Mouse (Mus musculus): ENCODE results near the gene Rabep2. TPM values are rescaled to one million over a fixed set of nuclear protein-coding genes. Genes with fewer than 3 reads are reported as not detected.
A peak's percentile ranks its signal among the peaks of the same experiment; 100 is the strongest.

The Rabep2 gene
- total and polyA plus RNA-seq, 3 experiments = 33.7 to 38.5 (median 35.7) TPM

- Histone ChIP-seq H3K27ac (ENCODE audit: insufficient read depth, low read depth) (peak overlapping the region; percentile 100), H3K79me2 (replicated peaks; ENCODE audit: control insufficient read depth, extremely low read depth, insufficient read depth, poor library complexity, severe bottlenecking) (peaks cover 23% of the 10 kb centered on the region), H3K4me1 (ENCODE audit: control insufficient read depth in 1 of 2, insufficient read depth in 2 of 2) (peaks cover 38 to 56% of the 10 kb centered on the region in 2 experiments), H3K9ac (ENCODE audit: insufficient read depth, low read depth) (peak overlapping the region; percentile 23; the same call in 1 of the 2 replicates), H3K4me2 (ENCODE audit: insufficient read depth, low read depth, poor library complexity, severe bottlenecking) (peak overlapping the region; percentile 35), H3K36me3 (replicated peaks in 1 of 2; ENCODE audit: control insufficient read depth in 1 of 2, insufficient read depth in 1 of 2, low read length in 1 of 2) (peaks cover 10 to 19% of the 10 kb centered on the region in 2 experiments), H3K9me3 (replicated peaks; ENCODE audit: low read length) (peaks cover 9% of the 10 kb centered on the region), H3K4me3 (replicated peaks in 1 of 3; ENCODE audit: low read depth in 2 of 3, low read length in 2 of 3, poor library complexity in 1 of 3) (peak overlapping the region in 1 of 3 experiments; percentile 6), H3K27me3 (replicated peaks) (no peaks in the 10 kb centered on the region)
- dilution Hi-C loops (cut with MboI; ENCODE audit: extremely low pct_ligation_motif_present, extremely low pct_unique_long_range_greater_than_20kb, low sequenced_read_pairs) (no loop called here), in situ Hi-C loops (cut with MboI; ENCODE audit: low pct_ligation_motif_present, low pct_unique_long_range_greater_than_20kb, low sequenced_read_pairs) (no loop called here)
- peak; percentile 65 for DNase-seq (ENCODE audit: extremely low read depth)
- TF ChIP-seq NRF1 (IDR thresholded peaks at IDR 0.05; ENCODE audit: low read depth, low read length) = no peak
- TF ChIP-seq ETS1 (conservative IDR thresholded peaks at IDR 0.05; ENCODE audit: low read depth, low read length) = no peak
- TF ChIP-seq MAFK (IDR thresholded peaks at IDR 0.05; ENCODE audit: insufficient replicate concordance, low read length) = no peak
- TF ChIP-seq USF2 (conservative IDR thresholded peaks at IDR 0.05; ENCODE audit: low read depth, low read length) = no peak
- TF ChIP-seq JUND (conservative IDR thresholded peaks at IDR 0.05; ENCODE audit: low read depth, low read length) = no peak
- peak; percentile 2; the same call in 1 of the 2 replicates for TF ChIP-seq SMC3 (IDR thresholded peaks at IDR 0.05; ENCODE audit: low read depth, low read length)
- TF ChIP-seq ELF1 (IDR thresholded peaks at IDR 0.05; ENCODE audit: low read depth, low read length) = peak; percentile 6; the same call in 1 of the 2 replicates
- TF ChIP-seq JUN (IDR thresholded peaks at IDR 0.05; ENCODE audit: insufficient read depth, low read depth, low read length) = no peak
- no peak for TF ChIP-seq ZNF384 (IDR thresholded peaks at IDR 0.05; ENCODE audit: low read depth, low read length)
- no peak for TF ChIP-seq GABPA (IDR thresholded peaks at IDR 0.05; ENCODE audit: insufficient replicate concordance, low read depth, low read length)
- TF ChIP-seq E2F4 (IDR thresholded peaks at IDR 0.05; ENCODE audit: insufficient replicate concordance, low read depth, low read length) = no peak
- 0 out of 2 replicates have a peak, but pooled peaks have one; percentile 5 for TF ChIP-seq EP300 (IDR thresholded peaks at IDR 0.05; ENCODE audit: low read length)
- no peak for TF ChIP-seq NELFE (IDR thresholded peaks at IDR 0.05; ENCODE audit: low read depth, low read length)
- TF ChIP-seq SIN3A (IDR thresholded peaks at IDR 0.05; ENCODE audit: low read length) = no peak
- TF ChIP-seq ZC3H11A (IDR thresholded peaks at IDR 0.05; ENCODE audit: low read depth, low read length) = no peak
- TF ChIP-seq RCOR1 (conservative IDR thresholded peaks at IDR 0.05; ENCODE audit: low read depth, low read length) = no peak; the same call in 1 of the 2 replicates
- TF ChIP-seq MXI1 (IDR thresholded peaks at IDR 0.05; ENCODE audit: low read depth, low read length) = no peak
- TF ChIP-seq MAX (IDR thresholded peaks at IDR 0.05; ENCODE audit: low read length) = no peak; the same call in 1 of the 2 replicates
- peak; percentile 11; the same call in 1 of the 2 replicates for TF ChIP-seq MEF2A (IDR thresholded peaks at IDR 0.05; ENCODE audit: borderline replicate concordance, low read depth, low read length)
- TF ChIP-seq TBP (conservative IDR thresholded peaks at IDR 0.05; ENCODE audit: low read depth, low read length) = no peak
- no peak for TF ChIP-seq PAX5 (IDR thresholded peaks at IDR 0.05; ENCODE audit: low read length)
- TF ChIP-seq CHD1 (IDR thresholded peaks at IDR 0.05; ENCODE audit: low read depth, low read length) = no peak
- TF ChIP-seq TCF12 (IDR thresholded peaks at IDR 0.05; ENCODE audit: low read depth, low read length) = no peak
- no peak for TF ChIP-seq ZKSCAN1 (IDR thresholded peaks at IDR 0.05; ENCODE audit: borderline replicate concordance, low read depth, low read length)
- no peak for TF ChIP-seq USF1 (IDR thresholded peaks at IDR 0.05; ENCODE audit: low read depth, low read length)
- no peak for TF ChIP-seq KAT2A (IDR thresholded peaks at IDR 0.05; ENCODE audit: insufficient replicate concordance, low read length)
- TF ChIP-seq BHLHE40 (IDR thresholded peaks at IDR 0.05; ENCODE audit: low read depth, low read length) = peak; percentile 4; the same call in 1 of the 2 replicates
- TF ChIP-seq CHD2 (IDR thresholded peaks at IDR 0.05; ENCODE audit: low read length) = no peak
- no peak for TF ChIP-seq HCFC1 (IDR thresholded peaks at IDR 0.05; ENCODE audit: low read depth, low read length)
- no peak for TF ChIP-seq ZMIZ1 (IDR thresholded peaks at IDR 0.05; ENCODE audit: low read depth, low read length)
- TF ChIP-seq UBTF (IDR thresholded peaks at IDR 0.05; ENCODE audit: low read depth, low read length) = no peak; the same call in 1 of the 2 replicates
- TF ChIP-seq POLR2AphosphoS2 (IDR thresholded peaks at IDR 0.05; ENCODE audit: low read depth, low read length) = no peak
- TF ChIP-seq RAD21 (IDR thresholded peaks at IDR 0.05; ENCODE audit: low read depth, low read length) = no peak
- no peak for TF ChIP-seq CTCF (conservative IDR thresholded peaks at IDR 0.05 in 1 of 2, IDR thresholded peaks at IDR 0.05 in 1 of 2; ENCODE audit: low read depth in 2 of 2, low read length in 2 of 2)
- peak; percentile 37 for TF ChIP-seq IRF4 (IDR thresholded peaks at IDR 0.05; ENCODE audit: low read depth, low read length)
- TF ChIP-seq POLR2A (IDR thresholded peaks at IDR 0.05; ENCODE audit: low read depth, low read length) = no peak
- TF ChIP-seq MAZ (IDR thresholded peaks at IDR 0.05; ENCODE audit: low read depth, low read length) = no peak
- TF ChIP-seq MYC (IDR thresholded peaks at IDR 0.05; ENCODE audit: low read depth, low read length) = no peak
These were observed 11.5 kb upstream of the Rabep2 start for GRCm38 (mm10) chr7:126417045-126417444.

Data from CH12.LX (cell line).